Comparison of ENCODE assay signal across 8 mouse cellular contexts in genomic region chr12:80944963-80945333, GRCm38 (mm10). TPM values are rescaled to one million over a fixed set of nuclear protein-coding genes. Genes with fewer than 3 reads are reported as not detected.
A peak's percentile ranks its signal among the peaks of the same experiment; 100 is the strongest.
DNase-seq lines count a peak whose midpoint lies in the region; ATAC-seq and TF ChIP-seq lines count a peak whose summit lies in the region.
"Not testable (repeated sequence)": the region's sequence is repeated elsewhere in the genome, so short reads cannot be mapped to it uniquely, and the experiment has no call there.

No protein-coding gene starts in this region.

- intact Hi-C loops in gastrocnemius, adult 2 months (cut with DNase I): loop anchor here (1.0 to 5.0 kb wide), 3 partner anchors 155 to 1773 kb away; partner anchors contain the start of genes Erh, Slc39a9, Susd6 and Vti1b

- DNase-seq in G1E (ENCODE audit: low spot score); embryonic facial prominence, embryonic 14.5 days (ENCODE audit: low spot score); gastrocnemius, adult 2 months; layer of hippocampus, adult 2 months (ENCODE audit: low spot score in 2 of 2); liver, postnatal 0 days; midbrain, embryonic 14.5 days: not testable (repeated sequence)

- H3K4me1 ChIP-seq in G1E (ENCODE audit: insufficient read depth, low read depth, low read length): peaks cover 41% of the 10 kb centered on the region
- H3K4me1 ChIP-seq in embryonic facial prominence, embryonic 14.5 days (ENCODE audit: control insufficient read depth, insufficient read depth, low read length); midbrain, embryonic 14.5 days (ENCODE audit: control insufficient read depth, insufficient read depth, low read length): not testable (repeated sequence)
- H3K4me1 ChIP-seq in hindbrain, embryonic 13.5 days (replicated peaks): peaks cover 24% of the 10 kb centered on the region
- peaks cover 27% of the 10 kb centered on the region for H3K4me1 ChIP-seq in liver, postnatal 0 days (ENCODE audit: insufficient read depth)
- H3K4me1 ChIP-seq in stomach, embryonic 16.5 days (ENCODE audit: control insufficient read depth, insufficient read depth, low read length): peaks cover 11% of the 10 kb centered on the region

- H3K27ac ChIP-seq in embryonic facial prominence, embryonic 14.5 days (replicated peaks; ENCODE audit: low read depth, low read length): peak overlapping the region; percentile 99
- H3K27ac ChIP-seq in gastrocnemius, adult 2 months: peak overlapping the region; percentile 100
- peak overlapping the region; percentile 95; the same call in 1 of the 2 replicates for H3K27ac ChIP-seq in hindbrain, embryonic 13.5 days
- peak overlapping the region; percentile 99 for H3K27ac ChIP-seq in layer of hippocampus, adult 2 months
- peak overlapping the region; percentile 99 for H3K27ac ChIP-seq in liver, postnatal 0 days (ENCODE audit: low read depth)
- H3K27ac ChIP-seq in midbrain, embryonic 14.5 days (replicated peaks; ENCODE audit: low read depth, low read length): peak overlapping the region; percentile 94; the same call in 1 of the 2 replicates
- H3K27ac ChIP-seq in stomach, embryonic 16.5 days (ENCODE audit: low read length): peak overlapping the region; percentile 80

- peak overlapping the region; percentile 46 for H3K4me2 ChIP-seq in embryonic facial prominence, embryonic 14.5 days (ENCODE audit: low read depth, low read length)
- peak overlapping the region; percentile 50 for H3K4me2 ChIP-seq in hindbrain, embryonic 13.5 days
- H3K4me2 ChIP-seq in liver, postnatal 0 days (ENCODE audit: low read depth, low read length): peak overlapping the region; percentile 63
- peak overlapping the region; percentile 42 for H3K4me2 ChIP-seq in midbrain, embryonic 14.5 days (ENCODE audit: low read length)
- H3K4me2 ChIP-seq in stomach, embryonic 16.5 days (ENCODE audit: low read depth, low read length): peak overlapping the region; percentile 45

- WGBS in embryonic facial prominence, embryonic 14.5 days: 0% methylated on average over 9 of the region's 9 CpGs
- WGBS in hindbrain, embryonic 13.5 days: under 1% methylated on average over 9 of the region's 9 CpGs
- under 1% methylated on average over 9 of the region's 9 CpGs for WGBS in liver, postnatal 0 days (ENCODE audit: insufficient replicate concordance)
- under 1% methylated on average over 9 of the region's 9 CpGs for WGBS in midbrain, embryonic 14.5 days
- WGBS in stomach, embryonic 16.5 days: 0% methylated on average over 9 of the region's 9 CpGs

- 0 out of 2 replicates have a peak, but pooled peaks have one; percentile 3 for ATAC-seq in G1E (ENCODE audit: extremely low read depth, insufficient number of reproducible peaks, low FRiP score, poor library complexity, severe bottlenecking)
- ATAC-seq in embryonic facial prominence, embryonic 14.5 days (ENCODE audit: low read depth): peak; percentile 49
- peak; percentile 44 for ATAC-seq in hindbrain, embryonic 13.5 days (ENCODE audit: low FRiP score)
- ATAC-seq in liver, postnatal 0 days: peak; percentile 18; the same call in 1 of the 2 replicates
- peak; percentile 18; the same call in 1 of the 2 replicates for ATAC-seq in midbrain, embryonic 14.5 days (ENCODE audit: low FRiP score, low TSS enrichment)
- peak; percentile 23; the same call in 1 of the 2 replicates for ATAC-seq in stomach, embryonic 16.5 days (ENCODE audit: insufficient read depth, low FRiP score)

- H3K36me3 ChIP-seq in G1E (replicated peaks): peaks cover 45% of the 10 kb centered on the region
- peaks cover 32% of the 10 kb centered on the region for H3K36me3 ChIP-seq in embryonic facial prominence, embryonic 14.5 days (ENCODE audit: control insufficient read depth, insufficient read depth, low read length)
- H3K36me3 ChIP-seq in hindbrain, embryonic 13.5 days: peaks cover 24% of the 10 kb centered on the region
- peaks cover 30% of the 10 kb centered on the region for H3K36me3 ChIP-seq in liver, postnatal 0 days (replicated peaks; ENCODE audit: insufficient read depth, low read length)
- peaks cover 25% of the 10 kb centered on the region for H3K36me3 ChIP-seq in midbrain, embryonic 14.5 days (ENCODE audit: control insufficient read depth, insufficient read depth, low read length)
- peaks cover 14% of the 10 kb centered on the region; the same call in 1 of the 2 replicates for H3K36me3 ChIP-seq in stomach, embryonic 16.5 days (ENCODE audit: control insufficient read depth, insufficient read depth, low read length)

- peak overlapping the region; percentile 91 for H3K4me3 ChIP-seq in G1E (ENCODE audit: low read depth, low read length)
- H3K4me3 ChIP-seq in embryonic facial prominence, embryonic 14.5 days (ENCODE audit: low read depth, low read length): peak overlapping the region; percentile 91
- peak overlapping the region; percentile 93 for H3K4me3 ChIP-seq in gastrocnemius, adult 2 months
- H3K4me3 ChIP-seq in hindbrain, embryonic 13.5 days: peak overlapping the region; percentile 71
- H3K4me3 ChIP-seq in layer of hippocampus, adult 2 months: peak overlapping the region; percentile 94
- peak overlapping the region; percentile 96 for H3K4me3 ChIP-seq in liver, postnatal 0 days (ENCODE audit: low read depth, low read length)
- H3K4me3 ChIP-seq in midbrain, embryonic 14.5 days (replicated peaks; ENCODE audit: low read depth, low read length): peak overlapping the region; percentile 96
- peak overlapping the region; percentile 97 for H3K4me3 ChIP-seq in stomach, embryonic 16.5 days (replicated peaks; ENCODE audit: low read length)

- not testable (repeated sequence) for H3K9me3 ChIP-seq in G1E (replicated peaks); embryonic facial prominence, embryonic 14.5 days (ENCODE audit: control insufficient read depth, low read length); hindbrain, embryonic 13.5 days; liver, postnatal 0 days (ENCODE audit: low read length); midbrain, embryonic 14.5 days (ENCODE audit: control insufficient read depth, low read length); stomach, embryonic 16.5 days (replicated peaks; ENCODE audit: control insufficient read depth, low read length)

- not testable (repeated sequence) for TF ChIP-seq CTCF in G1E (IDR thresholded peaks at IDR 0.05; ENCODE audit: low read depth, low read length); gastrocnemius, adult 2 months (IDR thresholded peaks at IDR 0.05); layer of hippocampus, adult 2 months (conservative IDR thresholded peaks at IDR 0.05); liver, postnatal 0 days (IDR thresholded peaks at IDR 0.05; ENCODE audit: low read depth)

- not testable (repeated sequence) for TF ChIP-seq EP300 in liver, postnatal 0 days (IDR thresholded peaks at IDR 0.05; ENCODE audit: low read depth)

- not testable (repeated sequence) for H3K27me3 ChIP-seq in G1E (ENCODE audit: insufficient read depth, low read length); embryonic facial prominence, embryonic 14.5 days (replicated peaks; ENCODE audit: control insufficient read depth, insufficient read depth, low read length); hindbrain, embryonic 13.5 days; liver, postnatal 0 days (ENCODE audit: insufficient read depth, low read length); midbrain, embryonic 14.5 days (ENCODE audit: control insufficient read depth, insufficient read depth, low read length); stomach, embryonic 16.5 days (ENCODE audit: control insufficient read depth, insufficient read depth, low read length)

- peak overlapping the region; percentile 99 for H3K9ac ChIP-seq in embryonic facial prominence, embryonic 14.5 days (ENCODE audit: low read depth, low read length)
- H3K9ac ChIP-seq in hindbrain, embryonic 13.5 days: peak overlapping the region; percentile 56
- H3K9ac ChIP-seq in liver, postnatal 0 days (replicated peaks): peak overlapping the region; percentile 100
- peak overlapping the region; percentile 90; the same call in 1 of the 2 replicates for H3K9ac ChIP-seq in midbrain, embryonic 14.5 days (replicated peaks; ENCODE audit: low read length)
- H3K9ac ChIP-seq in stomach, embryonic 16.5 days (ENCODE audit: low read length): peak overlapping the region; percentile 60; the same call in 1 of the 2 replicates

RNA-seq across cellular contexts. Expression of gene Srsf5, which starts 0.4 kb away (rescaled TPM):
- total RNA-seq in G1E (2014; fragmentation: Nextera tagmentation): 655 and 656 TPM in 2 replicates
- total RNA-seq in G1E (2017): 895 and 1,080 TPM in 2 replicates
- 111 and 297 TPM in 2 replicates for polyA plus RNA-seq in G1E (2012)
- 323 and 397 TPM in 2 replicates for polyA plus RNA-seq in embryonic facial prominence, embryonic 14.5 days (2014; fragmentation: Nextera tagmentation; extraction: Ambion mirVana)
- total RNA-seq in gastrocnemius, adult 2 months (2021): 100 to 1,000 TPM in 1 of 2 experiments, 10 to 100 TPM in 1; 93.8 to 118 TPM
- polyA plus RNA-seq in hindbrain, embryonic 13.5 days (2015; fragmentation: Nextera tagmentation; extraction: Ambion mirVana): 479 and 495 TPM in 2 replicates
- 100 to 1,000 TPM; 356 to 358 TPM for total RNA-seq in layer of hippocampus, adult 2 months (2021)
- 249 and 270 TPM in 2 replicates for polyA plus RNA-seq in liver, postnatal 0 days (2015; fragmentation: Nextera tagmentation; extraction: Ambion mirVana)
- polyA plus RNA-seq in midbrain, embryonic 14.5 days (2014; fragmentation: Nextera tagmentation; extraction: Ambion mirVana): 283 and 294 TPM in 2 replicates
- 526 and 551 TPM in 2 replicates for polyA plus RNA-seq in stomach, embryonic 16.5 days (2015; fragmentation: Nextera tagmentation; extraction: Ambion mirVana)

RNA-seq across cellular contexts. Expression of gene Slc10a1, which starts 23.6 kb away (rescaled TPM):
- total RNA-seq in G1E (2014; fragmentation: Nextera tagmentation) (not detected in 2 replicates), G1E (2017) (0.44 and 0.52 TPM in 2 replicates)
- not detected in 2 replicates for polyA plus RNA-seq in G1E (2012)
- 0.45 and 0.47 TPM in 2 replicates for polyA plus RNA-seq in embryonic facial prominence, embryonic 14.5 days (2014; fragmentation: Nextera tagmentation; extraction: Ambion mirVana)
- total RNA-seq in gastrocnemius, adult 2 months (2021): not detected
- polyA plus RNA-seq in hindbrain, embryonic 13.5 days (2015; fragmentation: Nextera tagmentation; extraction: Ambion mirVana): 0.21 and 0.76 TPM in 2 replicates
- total RNA-seq in layer of hippocampus, adult 2 months (2021): not detected
- 500 and 502 TPM in 2 replicates for polyA plus RNA-seq in liver, postnatal 0 days (2015; fragmentation: Nextera tagmentation; extraction: Ambion mirVana)
- polyA plus RNA-seq in midbrain, embryonic 14.5 days (2014; fragmentation: Nextera tagmentation; extraction: Ambion mirVana): 0.49 and 0.50 TPM in 2 replicates
- polyA plus RNA-seq in stomach, embryonic 16.5 days (2015; fragmentation: Nextera tagmentation; extraction: Ambion mirVana): 0.84 and 1.3 TPM in 2 replicates

Comparison
In these comparisons a context has a peak if more than half of its experiments do, and no peak if none do; other contexts are left out.
1. RNA of gene Slc10a1, which starts 23.6 kb away (polyA plus RNA-seq): 500 to 502 TPM in liver, postnatal 0 days; 0.84 to 1.3 TPM in stomach, embryonic 16.5 days, 0.49 to 0.50 TPM in midbrain, embryonic 14.5 days, 0.45 to 0.47 TPM in embryonic facial prominence, embryonic 14.5 days, 0.21 to 0.76 TPM in hindbrain, embryonic 13.5 days and not detected in G1E; every median in the first group is over 100 times any median in the second.
2. Peak in every context shown above with its lines, with median percentiles within 50 percentile points of each other: ATAC-seq, H3K4me3 ChIP-seq, H3K27ac ChIP-seq, H3K4me2 ChIP-seq and H3K9ac ChIP-seq.